Comparison of ENCODE assay signal across 7 mouse cellular contexts in the genomic region with DNA sequence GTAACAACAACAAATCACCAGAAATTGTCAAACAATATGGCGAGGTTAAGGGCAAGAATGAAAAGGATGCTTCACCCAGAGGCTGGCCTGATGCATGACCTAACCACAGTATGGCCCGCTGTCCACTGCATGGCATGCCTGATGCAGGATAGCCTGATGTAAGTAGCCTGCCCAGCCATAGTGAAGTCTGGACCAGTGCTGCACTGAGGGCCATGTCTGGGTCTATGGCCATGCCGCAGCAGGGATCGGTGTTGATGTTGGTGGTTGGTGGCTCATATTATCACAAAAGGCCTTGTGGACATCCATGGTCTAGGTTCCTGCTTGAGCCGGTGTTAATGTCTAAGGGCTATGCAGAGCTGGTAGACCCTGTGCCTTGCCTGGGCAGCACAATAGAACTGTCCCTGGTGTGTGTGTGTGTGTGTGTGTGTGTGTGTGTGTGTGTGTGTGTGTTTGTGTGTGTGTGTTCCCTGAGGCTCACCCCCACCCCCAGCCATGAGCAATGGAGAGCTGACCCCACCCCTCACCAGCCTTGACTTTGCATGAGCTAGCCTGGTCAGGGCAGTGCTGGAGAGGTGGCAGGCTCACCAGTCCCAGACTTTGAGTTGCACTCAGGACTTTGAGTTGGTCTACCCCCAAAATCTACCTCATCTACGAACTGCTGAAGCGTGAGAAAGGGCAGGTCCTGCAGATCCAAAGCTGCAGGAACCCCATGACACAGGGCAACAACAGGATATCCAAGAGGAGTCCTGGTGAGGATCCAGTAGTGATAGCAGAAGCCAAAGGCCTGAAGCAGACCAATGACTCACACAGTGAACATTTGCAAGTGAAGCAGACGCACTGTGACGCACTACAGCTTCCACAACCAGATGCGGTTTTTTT. TPM values are rescaled to one million over a fixed set of nuclear protein-coding genes. Genes with fewer than 3 reads are reported as not detected.
A peak's percentile ranks its signal among the peaks of the same experiment; 100 is the strongest.
DNase-seq lines count a peak whose midpoint lies in the region; ATAC-seq lines count a peak whose summit lies in the region.

No protein-coding gene starts in this region.

- H3K27me3 ChIP-seq in forebrain, embryonic 16.5 days (replicated peaks; ENCODE audit: control insufficient read depth, insufficient read depth, low read length) = no peaks in the 10 kb centered on the region
- H3K27me3 ChIP-seq in splenic B cell, adult 2 months (ENCODE audit: control insufficient read depth, insufficient read depth, low read length, poor library complexity, severe bottlenecking) = no peaks in the 10 kb centered on the region

- H3K4me3 ChIP-seq in forebrain, embryonic 16.5 days (replicated peaks; ENCODE audit: low read length) = no peak overlapping the region

- no peaks in the 10 kb centered on the region for H3K36me3 ChIP-seq in forebrain, embryonic 16.5 days (ENCODE audit: control insufficient read depth, insufficient read depth)
- no peaks in the 10 kb centered on the region for H3K36me3 ChIP-seq in splenic B cell, adult 2 months (ENCODE audit: control insufficient read depth, insufficient read depth, low read length, poor library complexity, severe bottlenecking)

- no peak overlapping the region for H3K4me2 ChIP-seq in forebrain, embryonic 16.5 days (ENCODE audit: low read length)

- H3K9me3 ChIP-seq in forebrain, embryonic 16.5 days (ENCODE audit: control insufficient read depth, low read length) = no peaks in the 10 kb centered on the region

- H3K9ac ChIP-seq in forebrain, embryonic 16.5 days (replicated peaks; ENCODE audit: low read depth, low read length) = no peak overlapping the region

- no peak overlapping the region for H3K27ac ChIP-seq in forebrain, embryonic 16.5 days (ENCODE audit: low read length)

- DNase-seq in 3T3-L1 (ENCODE audit: low read depth, low spot score) = peak; percentile 91
- peak; percentile 71 for DNase-seq in CD4-positive helper T cell, adult 2 months (ENCODE audit: low read depth, low spot score)
- peak; percentile 86 for DNase-seq in induced T-regulatory cell, adult 2 months (ENCODE audit: low read depth)
- peak; percentile 43 for DNase-seq in splenic B cell, adult 2 months (ENCODE audit: low read depth, low spot score)
- DNase-seq in layer of hippocampus, adult 18-20 months (ENCODE audit: low spot score in 2 of 2) = no peak
- no peak for DNase-seq in cerebellum, postnatal 14 days

- ATAC-seq in forebrain, embryonic 16.5 days = peak; percentile 23; the same call in 1 of the 2 replicates

- peaks cover 3% of the 10 kb centered on the region; the same call in 1 of the 2 replicates for H3K4me1 ChIP-seq in forebrain, embryonic 16.5 days (replicated peaks; ENCODE audit: control insufficient read depth, insufficient read depth, low read length)

- 75% methylated on average over 10 of the region's 10 CpGs for WGBS in forebrain, embryonic 16.5 days

RNA-seq across cellular contexts. Expression of a gene that starts 7.0 kb away (rescaled TPM):
- polyA plus RNA-seq in forebrain, embryonic 16.5 days (2015; fragmentation: Nextera tagmentation; extraction: Ambion mirVana) = 0.37 and 0.57 TPM in 2 replicates
- not detected for total RNA-seq in layer of hippocampus, adult 18-20 months (2021)

Comparison
In these comparisons a context has a peak if more than half of its experiments do, and no peak if none do; other contexts are left out.
1. DNase-seq: peak in 3T3-L1 (single experiment), CD4-positive helper T cell, adult 2 months (single experiment), induced T-regulatory cell, adult 2 months (single experiment) and splenic B cell, adult 2 months (single experiment); none in layer of hippocampus, adult 18-20 months (0 of 2) and cerebellum, postnatal 14 days (0 of 2).